Mouse (Mus musculus): ENCODE measurements around the gene 1700008O03Rik. TPM values are rescaled to one million over a fixed set of nuclear protein-coding genes. Genes with fewer than 3 reads are reported as not detected.

1700008O03Rik gene
- polyA plus RNA-seq, 1 experiment from 2014 or later: 1.4 TPM

Other genes with a start within 250 kb of the 1700008O03Rik start
- not detected in 2 replicates for gene Klk1b16, start 249.1 kb downstream of the 1700008O03Rik start, polyA plus RNA-seq (2014; fragmentation: Nextera tagmentation; extraction: Ambion mirVana)
- gene Klk1b24, start 197.6 kb downstream of the 1700008O03Rik start, polyA plus RNA-seq (2014; fragmentation: Nextera tagmentation; extraction: Ambion mirVana): not detected in 2 replicates
- gene Klk1b3, start 187.6 kb downstream of the 1700008O03Rik start, polyA plus RNA-seq (2014; fragmentation: Nextera tagmentation; extraction: Ambion mirVana): not detected in 2 replicates
- not detected in 2 replicates for gene Klk1b4, start 178.4 kb downstream of the 1700008O03Rik start, polyA plus RNA-seq (2014; fragmentation: Nextera tagmentation; extraction: Ambion mirVana)
- not detected in 2 replicates for gene Klk1b5, start 169.9 kb downstream of the 1700008O03Rik start, polyA plus RNA-seq (2014; fragmentation: Nextera tagmentation; extraction: Ambion mirVana)
- not detected in 2 replicates for gene Klk1, start 160.5 kb downstream of the 1700008O03Rik start, polyA plus RNA-seq (2014; fragmentation: Nextera tagmentation; extraction: Ambion mirVana)
- not detected in 2 replicates for gene Gm36864, start 149.6 kb downstream of the 1700008O03Rik start, polyA plus RNA-seq (2014; fragmentation: Nextera tagmentation; extraction: Ambion mirVana)
- 1.00 and 1.9 TPM in 2 replicates for gene 1700028J19Rik, start 139.1 kb downstream of the 1700008O03Rik start, polyA plus RNA-seq (2014; fragmentation: Nextera tagmentation; extraction: Ambion mirVana)
- 121 and 132 TPM in 2 replicates for gene 2410002F23Rik, start 139.1 kb downstream of the 1700008O03Rik start, polyA plus RNA-seq (2014; fragmentation: Nextera tagmentation; extraction: Ambion mirVana)
- gene Acp4, start 128.4 kb downstream of the 1700008O03Rik start, polyA plus RNA-seq (2014; fragmentation: Nextera tagmentation; extraction: Ambion mirVana): not detected in 2 replicates
- gene Gm15517, start 124.4 kb downstream of the 1700008O03Rik start, polyA plus RNA-seq (2014; fragmentation: Nextera tagmentation; extraction: Ambion mirVana): 2.3 TPM in 1 of 2 replicates, not detected in the other
- 2.2 and 2.3 TPM in 2 replicates for gene Clec11a, start 78.9 kb downstream of the 1700008O03Rik start, polyA plus RNA-seq (2014; fragmentation: Nextera tagmentation; extraction: Ambion mirVana)
- gene Shank1, start 75.6 kb downstream of the 1700008O03Rik start, polyA plus RNA-seq (2014; fragmentation: Nextera tagmentation; extraction: Ambion mirVana): 0.98 and 1.00 TPM in 2 replicates
- gene Syt3, start 1.7 kb downstream of the 1700008O03Rik start, polyA plus RNA-seq (2014; fragmentation: Nextera tagmentation; extraction: Ambion mirVana): 1.4 and 1.9 TPM in 2 replicates
- 1.9 and 3.2 TPM in 2 replicates for gene Lrrc4b, start 43.2 kb upstream of the 1700008O03Rik start, polyA plus RNA-seq (2014; fragmentation: Nextera tagmentation; extraction: Ambion mirVana)
- not detected in 2 replicates for gene Aspdh, start 79.6 kb upstream of the 1700008O03Rik start, polyA plus RNA-seq (2014; fragmentation: Nextera tagmentation; extraction: Ambion mirVana)
- gene Josd2, start 82.2 kb upstream of the 1700008O03Rik start, polyA plus RNA-seq (2014; fragmentation: Nextera tagmentation; extraction: Ambion mirVana): 61.1 and 66.4 TPM in 2 replicates
- 76.4 and 89.8 TPM in 2 replicates for gene Emc10, start 110.7 kb upstream of the 1700008O03Rik start, polyA plus RNA-seq (2014; fragmentation: Nextera tagmentation; extraction: Ambion mirVana)
- gene Fam71e1, start 110.8 kb upstream of the 1700008O03Rik start, polyA plus RNA-seq (2014; fragmentation: Nextera tagmentation; extraction: Ambion mirVana): 10.8 and 11.2 TPM in 2 replicates
- gene Mybpc2, start 138.8 kb upstream of the 1700008O03Rik start, polyA plus RNA-seq (2014; fragmentation: Nextera tagmentation; extraction: Ambion mirVana): 0.07 TPM in 1 of 2 replicates, not detected in the other
- not detected in 2 replicates for gene Spib, start 146.3 kb upstream of the 1700008O03Rik start, polyA plus RNA-seq (2014; fragmentation: Nextera tagmentation; extraction: Ambion mirVana)
- 56.3 and 61.4 TPM in 2 replicates for gene Pold1, start 163.0 kb upstream of the 1700008O03Rik start, polyA plus RNA-seq (2014; fragmentation: Nextera tagmentation; extraction: Ambion mirVana)
- gene Nr1h2, start 168.1 kb upstream of the 1700008O03Rik start, polyA plus RNA-seq (2014; fragmentation: Nextera tagmentation; extraction: Ambion mirVana): 63.7 and 69.6 TPM in 2 replicates
- gene Napsa, start 186.6 kb upstream of the 1700008O03Rik start, polyA plus RNA-seq (2014; fragmentation: Nextera tagmentation; extraction: Ambion mirVana): 0.70 and 0.88 TPM in 2 replicates
- 0.32 and 0.39 TPM in 2 replicates for gene Kcnc3, start 204.8 kb upstream of the 1700008O03Rik start, polyA plus RNA-seq (2014; fragmentation: Nextera tagmentation; extraction: Ambion mirVana)